Mouse (Mus musculus) myocyte (in vitro differentiated cells): ENCODE measurements around the gene Mcm3ap. TPM values are rescaled to one million over a fixed set of nuclear protein-coding genes. Genes with fewer than 3 reads are reported as not detected.

Source experiments
- H3K27me3 ChIP-seq: one replicate; pipeline ENCODE4 v1.6.1; 2011; ENCODE audit not compliant: control insufficient read depth, insufficient read depth, insufficient read length
- H3K36me3 ChIP-seq: one replicate; pipeline ENCODE4 v1.6.1; 2011; ENCODE audit not compliant: control insufficient read depth, insufficient read depth
- H3K4me2 ChIP-seq: one replicate; pipeline ENCODE4 v1.6.1; 2011; ENCODE audit warnings: low read depth, control low read depth
- H3K4me3 ChIP-seq: one replicate; pipeline ENCODE4 v1.5.1; 2011; ENCODE audit warnings: mild to moderate bottlenecking, control low read depth, moderate library complexity
- H3K79me2 ChIP-seq: one replicate; pipeline ENCODE4 v1.6.1; 2011; ENCODE audit not compliant: control insufficient read depth, insufficient read depth
- H3ac ChIP-seq: one replicate; pipeline ENCODE4 v1.6.1; 2011; ENCODE audit not compliant: control insufficient read depth, insufficient read length
- CEBPB ChIP-seq: IDR thresholded peaks from 2 replicates; pipeline ENCODE4 v1.6.1; 2011; ENCODE audit warnings: mild to moderate bottlenecking, moderate library complexity; ENCODE audit not compliant: poor library complexity, insufficient read depth, severe bottlenecking
- E2F4 ChIP-seq: IDR thresholded peaks from one replicate; pipeline ENCODE4 v1.6.1; 2011; ENCODE audit warnings: mild to moderate bottlenecking, control low read depth, moderate library complexity; ENCODE audit not compliant: insufficient read depth
- MAX ChIP-seq: IDR thresholded peaks from one replicate; pipeline ENCODE4 v1.6.1; 2011; ENCODE audit warnings: low read depth, mild to moderate bottlenecking, control low read depth
- MYOD1 ChIP-seq, 3 experiments: IDR thresholded peaks; one replicate each; pipeline ENCODE4 v1.6.1; 2011; ENCODE audit warnings: control low read depth in 2 of 3, low read depth in 2 of 3, mild to moderate bottlenecking in 2 of 3, moderate library complexity in 1 of 3; ENCODE audit not compliant: insufficient read length in 2 of 3, control insufficient read depth in 1 of 3
- MYOG ChIP-seq, 3 experiments: IDR thresholded peaks; one replicate each; pipeline ENCODE4 v1.6.1; 2011; ENCODE audit warnings: control low read depth in 2 of 3, low read depth in 2 of 3, mild to moderate bottlenecking in 2 of 3; ENCODE audit not compliant: insufficient read length in 2 of 3, control insufficient read depth in 1 of 3, insufficient read depth in 1 of 3
- POLR2A ChIP-seq: IDR thresholded peaks from one replicate; pipeline ENCODE4 v1.6.1; 2011; ENCODE audit warnings: low read depth, mild to moderate bottlenecking, control low read depth, moderate library complexity; ENCODE audit not compliant: insufficient read length
- POLR2AphosphoS2 ChIP-seq: IDR thresholded peaks from one replicate; pipeline ENCODE4 v1.6.1; 2011; ENCODE audit warnings: low read depth, control low read depth; ENCODE audit not compliant: insufficient read length
- REST ChIP-seq: IDR thresholded peaks from one replicate; pipeline ENCODE4 v1.6.1; 2011; ENCODE audit warnings: mild to moderate bottlenecking, control low read depth, moderate library complexity; ENCODE audit not compliant: insufficient read depth, insufficient read length
- SRF ChIP-seq: IDR thresholded peaks from one replicate; pipeline ENCODE4 v1.6.1; 2011; ENCODE audit warnings: low read depth; ENCODE audit not compliant: control insufficient read depth, insufficient read length
- TCF12 ChIP-seq: IDR thresholded peaks from one replicate; pipeline ENCODE4 v1.6.1; 2011; ENCODE audit warnings: mild to moderate bottlenecking, control low read depth; ENCODE audit not compliant: poor library complexity, insufficient read depth, severe bottlenecking
- TCF3 ChIP-seq: IDR thresholded peaks from one replicate; pipeline ENCODE4 v1.6.1; 2011; ENCODE audit warnings: low read depth, control low read depth; ENCODE audit not compliant: insufficient read length
- USF1 ChIP-seq: IDR thresholded peaks from one replicate; pipeline ENCODE4 v1.6.1; 2011; ENCODE audit warnings: low read depth, mild to moderate bottlenecking, control low read depth, moderate library complexity
- polyA plus RNA-seq: library from polyadenylated mRNA; unstranded; fragments of >200 nt; fragmentation: generic; extraction: Trizol; gene quantifications from one replicate; pipeline ENCODE4 v1.2.1, GENCODE M21; 2012; ENCODE audit warnings: missing spikeins

The Mcm3ap gene
- polyA plus RNA-seq, 1 experiment: 28.9 TPM

- no peak for TF ChIP-seq TCF12
- TF ChIP-seq SRF: no peak
- no peak for TF ChIP-seq POLR2AphosphoS2
- TF ChIP-seq CEBPB: no peak
- no peak for TF ChIP-seq TCF3
- no peak for TF ChIP-seq MYOD1 (IDR thresholded peaks at IDR 0.05; ENCODE audit: control insufficient read depth in 1 of 3, insufficient read length in 2 of 3, low read depth in 2 of 3)
- no peak for TF ChIP-seq MAX
- TF ChIP-seq USF1: no peak
- no peak for TF ChIP-seq REST
- TF ChIP-seq POLR2A: no peak
- TF ChIP-seq MYOG (IDR thresholded peaks at IDR 0.05; ENCODE audit: control insufficient read depth in 1 of 3, insufficient read depth in 1 of 3, insufficient read length in 2 of 3, low read depth in 2 of 3): no peak
- TF ChIP-seq E2F4: no peak
- no peaks in the 10 kb centered on the region for H3K79me2 ChIP-seq
- no peak overlapping the region for H3K4me3 ChIP-seq
- H3K36me3 ChIP-seq: peaks cover 27% of the 10 kb centered on the region
- no peaks in the 10 kb centered on the region for H3K27me3 ChIP-seq
- no peak overlapping the region for H3ac ChIP-seq
- no peak overlapping the region for H3K4me2 ChIP-seq
Measured at GRCm38 (mm10) chr10:76489205-76489604, 20.5 kb downstream of the Mcm3ap start.

GRCm38 (mm10) chr10:76493527-76493926 is 24.8 kb downstream of the Mcm3ap start:
- H3K79me2 ChIP-seq: no peaks in the 10 kb centered on the region
- no peaks in the 10 kb centered on the region for H3K27me3 ChIP-seq
- no peak overlapping the region for H3ac ChIP-seq
- H3K4me3 ChIP-seq: no peak overlapping the region
- TF ChIP-seq CEBPB (no peak), SRF (no peak), E2F4 (no peak), MAX (no peak), TCF12 (no peak), POLR2A (no peak), USF1 (no peak), MYOD1 (IDR thresholded peaks at IDR 0.05; ENCODE audit: control insufficient read depth in 1 of 3, insufficient read length in 2 of 3, low read depth in 2 of 3) (no peak), POLR2AphosphoS2 (no peak), REST (no peak), TCF3 (no peak), MYOG (IDR thresholded peaks at IDR 0.05; ENCODE audit: control insufficient read depth in 1 of 3, insufficient read depth in 1 of 3, insufficient read length in 2 of 3, low read depth in 2 of 3) (no peak)
- H3K4me2 ChIP-seq: no peak overlapping the region
- peaks cover 19% of the 10 kb centered on the region for H3K36me3 ChIP-seq

GRCm38 (mm10) chr10:76495501-76495900 is 26.8 kb downstream of the Mcm3ap start:
- no peak overlapping the region for H3K4me2 ChIP-seq

GRCm38 (mm10) chr10:76496366-76496765 is 27.6 kb downstream of the Mcm3ap start:
- H3K4me3 ChIP-seq: no peak overlapping the region
- H3K4me2 ChIP-seq: no peak overlapping the region

More at GRCm38 (mm10) chr10:76495501-76495900, 26.8 kb downstream of the Mcm3ap start:
- no peaks in the 10 kb centered on the region for H3K79me2 ChIP-seq
- no peak for TF ChIP-seq SRF
- no peak for TF ChIP-seq REST
- no peak overlapping the region for H3ac ChIP-seq
- no peak overlapping the region for H3K4me3 ChIP-seq
- H3K27me3 ChIP-seq: no peaks in the 10 kb centered on the region
- peaks cover 33% of the 10 kb centered on the region for H3K36me3 ChIP-seq

GRCm38 (mm10) chr10:76497522-76497921 is 28.8 kb downstream of the Mcm3ap start:
- Histone ChIP-seq H3K4me2 (no peak overlapping the region), H3ac (no peak overlapping the region), H3K36me3 (peaks cover 44% of the 10 kb centered on the region), H3K4me3 (no peak overlapping the region), H3K27me3 (no peaks in the 10 kb centered on the region), H3K79me2 (no peaks in the 10 kb centered on the region)
- no peak for TF ChIP-seq SRF
- no peak for TF ChIP-seq REST
- TF ChIP-seq POLR2AphosphoS2: no peak
- no peak for TF ChIP-seq TCF12
- TF ChIP-seq MYOG (IDR thresholded peaks at IDR 0.05; ENCODE audit: control insufficient read depth in 1 of 3, insufficient read depth in 1 of 3, insufficient read length in 2 of 3, low read depth in 2 of 3): no peak
- TF ChIP-seq CEBPB: no peak
- TF ChIP-seq USF1: no peak
- TF ChIP-seq TCF3: no peak
- no peak for TF ChIP-seq MYOD1 (IDR thresholded peaks at IDR 0.05; ENCODE audit: control insufficient read depth in 1 of 3, insufficient read length in 2 of 3, low read depth in 2 of 3)

More at GRCm38 (mm10) chr10:76496366-76496765, 27.6 kb downstream of the Mcm3ap start:
- peaks cover 40% of the 10 kb centered on the region for H3K36me3 ChIP-seq
- TF ChIP-seq TCF12 (no peak), MYOD1 (IDR thresholded peaks at IDR 0.05; ENCODE audit: control insufficient read depth in 1 of 3, insufficient read length in 2 of 3, low read depth in 2 of 3) (no peak), MYOG (IDR thresholded peaks at IDR 0.05; ENCODE audit: control insufficient read depth in 1 of 3, insufficient read depth in 1 of 3, insufficient read length in 2 of 3, low read depth in 2 of 3) (no peak), TCF3 (no peak), USF1 (no peak), REST (no peak), SRF (no peak), CEBPB (no peak), POLR2A (no peak), E2F4 (no peak), POLR2AphosphoS2 (no peak), MAX (no peak)
- no peaks in the 10 kb centered on the region for H3K27me3 ChIP-seq
- no peaks in the 10 kb centered on the region for H3K79me2 ChIP-seq
- no peak overlapping the region for H3ac ChIP-seq
